Mouse (Mus musculus) forebrain, embryonic 10.5 days (tissue): ENCODE data around the gene Cntn4. TPM values are rescaled to one million over a fixed set of nuclear protein-coding genes. Genes with fewer than 3 reads are reported as not detected.

Experiments
- DNase-seq: peaks from one replicate; pipeline ENCODE4 v3.0.0-alpha.2; 2017; ENCODE audit warnings: low spot score; ENCODE audit errors: extremely low spot score
- H3K27ac ChIP-seq: fragments of 300-500 bp; sonication (generic); 2 replicates; pipeline ENCODE4 v1.5.1; 2016; ENCODE audit warnings: mild to moderate bottlenecking
- H3K27me3 ChIP-seq: fragments of 300-500 bp; sonication (generic); 2 replicates; pipeline ENCODE4 v1.6.1; 2016; ENCODE audit warnings: mild to moderate bottlenecking; ENCODE audit not compliant: poor library complexity, severe bottlenecking
- H3K36me3 ChIP-seq: fragments of 300-500 bp; sonication (generic); replicated peaks from 2 replicates; pipeline ENCODE4 v1.6.1; 2016; ENCODE audit warnings: mild to moderate bottlenecking, moderate library complexity
- H3K4me1 ChIP-seq: fragments of 300-500 bp; sonication (generic); 2 replicates; pipeline ENCODE4 v1.6.1; 2016
- H3K4me3 ChIP-seq: fragments of 300-500 bp; sonication (generic); 2 replicates; pipeline ENCODE4 v1.5.1; 2016; ENCODE audit warnings: mild to moderate bottlenecking, moderate library complexity
- H3K9me3 ChIP-seq: fragments of 300-500 bp; sonication (generic); 2 replicates; pipeline ENCODE4 v1.6.1; 2016; ENCODE audit warnings: mild to moderate bottlenecking, moderate library complexity
- WGBS: fragments of 180-500 bp; shearing (Covaris S2); methylation state at CpG from one replicate; pipeline ENCODE4 v1.1.7; 2016; 5-methylcytosine and 5-hydroxymethylcytosine counted together
- polyA plus RNA-seq: library from polyadenylated mRNA; unstranded; fragments of >200 nt; fragmentation: Nextera tagmentation; extraction: Ambion mirVana; gene quantifications from 2 replicates; pipeline ENCODE4 v1.2.1, GENCODE M21; 2016

Gene Cntn4
- polyA plus RNA-seq, 1 experiment from 2014 or later, result 0.16 TPM

- Histone ChIP-seq H3K27me3 (no peaks in the 10 kb centered on the region), H3K27ac (no peak overlapping the region), H3K4me1 (no peaks in the 10 kb centered on the region), H3K36me3 (no peaks in the 10 kb centered on the region), H3K4me3 (no peak overlapping the region), H3K9me3 (no peaks in the 10 kb centered on the region)
- WGBS, result 95% methylated on average over 2 of the region's 2 CpGs
- DNase-seq, result no peak
Measured at GRCm38 (mm10) chr6:106277139-106277538, 599.7 kb downstream of the Cntn4 start.

DNA sequence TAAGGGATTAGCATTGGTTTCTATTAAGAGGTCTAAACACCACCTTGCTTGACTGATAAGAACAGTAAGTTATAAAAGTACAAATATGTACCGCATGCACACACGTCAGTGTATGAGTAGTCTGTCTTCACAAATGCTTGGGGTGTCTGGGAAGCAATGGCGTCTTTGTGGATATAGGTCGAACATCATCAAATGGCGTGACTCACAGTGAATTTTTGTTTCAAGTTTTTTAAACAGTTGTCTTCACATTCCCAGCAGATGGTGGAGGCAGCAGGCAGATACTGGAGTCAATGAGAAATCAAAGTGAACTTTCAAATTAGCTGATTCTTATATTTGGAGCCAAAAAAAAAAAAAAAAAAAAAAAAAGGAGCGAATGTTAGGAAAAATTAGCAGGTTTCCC is 604.2 kb downstream of the Cntn4 start:
- Histone ChIP-seq H3K27me3 (no peaks in the 10 kb centered on the region), H3K4me3 (no peak overlapping the region), H3K9me3 (no peaks in the 10 kb centered on the region), H3K27ac (no peak overlapping the region), H3K4me1 (no peaks in the 10 kb centered on the region), H3K36me3 (no peaks in the 10 kb centered on the region)
- 92% methylated on average over 6 of the region's 6 CpGs for WGBS
- no peak for DNase-seq

- Histone ChIP-seq H3K36me3 (no peaks in the 10 kb centered on the region), H3K9me3 (no peaks in the 10 kb centered on the region), H3K4me3 (no peak overlapping the region), H3K4me1 (no peaks in the 10 kb centered on the region), H3K27ac (no peak overlapping the region), H3K27me3 (no peaks in the 10 kb centered on the region)
- DNase-seq, result no peak
- WGBS, result 90% methylated on average over 1 of the region's 1 CpGs
Measured at GRCm38 (mm10) chr6:106283815-106284214, 606.4 kb downstream of the Cntn4 start.

DNA sequence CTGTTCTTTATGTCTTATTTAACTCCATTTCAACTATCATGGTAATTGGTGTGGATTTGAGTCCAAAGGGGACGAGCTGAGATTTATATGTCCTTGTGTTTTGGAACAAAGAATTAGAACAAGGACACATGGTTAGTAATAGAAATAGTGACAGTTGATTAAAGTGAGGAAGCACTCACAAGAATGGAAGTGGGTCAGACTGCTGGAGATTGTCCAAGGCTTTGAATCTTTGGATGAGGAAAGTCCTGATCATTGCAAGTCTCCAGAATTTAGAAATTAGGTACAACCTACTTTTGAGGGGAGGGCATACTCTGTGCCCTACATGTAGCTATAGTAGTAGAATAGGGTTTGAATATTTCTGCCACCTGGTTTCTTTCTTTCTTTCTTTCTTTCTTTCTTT is 622.0 kb downstream of the Cntn4 start:
- H3K4me3 ChIP-seq, result no peak overlapping the region
- H3K4me1 ChIP-seq, result no peaks in the 10 kb centered on the region
- no peaks in the 10 kb centered on the region for H3K9me3 ChIP-seq
- no peak overlapping the region for H3K27ac ChIP-seq
- WGBS, result 78% methylated on average over 1 of the region's 1 CpGs
- no peaks in the 10 kb centered on the region for H3K27me3 ChIP-seq
- no peaks in the 10 kb centered on the region for H3K36me3 ChIP-seq
- DNase-seq, result no peak

DNA sequence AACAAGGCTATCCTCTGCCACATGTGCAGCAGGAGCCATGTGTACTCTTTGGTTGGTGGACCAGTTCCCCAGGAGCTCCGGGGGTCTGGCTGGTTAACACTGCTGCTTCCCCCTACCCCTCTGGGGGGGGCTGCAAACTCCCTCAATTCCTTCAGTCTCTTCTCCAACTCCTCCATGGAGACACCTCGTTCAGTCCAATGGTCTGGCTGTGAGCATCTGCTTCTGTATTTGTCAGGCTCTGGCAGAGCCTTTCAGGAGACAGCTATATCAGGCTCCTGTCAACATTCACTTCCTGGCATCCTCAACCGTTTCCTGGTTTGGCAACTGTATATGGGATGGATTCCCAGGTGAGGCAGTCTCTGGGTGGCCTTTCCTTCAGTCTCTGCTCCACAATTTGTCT is 622.7 kb downstream of the Cntn4 start:
- Histone ChIP-seq H3K4me3 (no peak overlapping the region), H3K4me1 (no peaks in the 10 kb centered on the region), H3K9me3 (no peaks in the 10 kb centered on the region), H3K27me3 (no peaks in the 10 kb centered on the region), H3K36me3 (no peaks in the 10 kb centered on the region), H3K27ac (no peak overlapping the region)
- no peak for DNase-seq
- WGBS, result 80% methylated on average over 3 of the region's 3 CpGs

GRCm38 (mm10) chr6:106302435-106302834 is 625.0 kb downstream of the Cntn4 start:
- no peaks in the 10 kb centered on the region for H3K27me3 ChIP-seq
- 77% methylated on average over 4 of the region's 4 CpGs for WGBS
- H3K9me3 ChIP-seq, result no peaks in the 10 kb centered on the region
- H3K4me1 ChIP-seq, result no peaks in the 10 kb centered on the region
- no peak for DNase-seq
- H3K36me3 ChIP-seq, result no peaks in the 10 kb centered on the region
- no peak overlapping the region for H3K27ac ChIP-seq
- no peak overlapping the region for H3K4me3 ChIP-seq

DNA sequence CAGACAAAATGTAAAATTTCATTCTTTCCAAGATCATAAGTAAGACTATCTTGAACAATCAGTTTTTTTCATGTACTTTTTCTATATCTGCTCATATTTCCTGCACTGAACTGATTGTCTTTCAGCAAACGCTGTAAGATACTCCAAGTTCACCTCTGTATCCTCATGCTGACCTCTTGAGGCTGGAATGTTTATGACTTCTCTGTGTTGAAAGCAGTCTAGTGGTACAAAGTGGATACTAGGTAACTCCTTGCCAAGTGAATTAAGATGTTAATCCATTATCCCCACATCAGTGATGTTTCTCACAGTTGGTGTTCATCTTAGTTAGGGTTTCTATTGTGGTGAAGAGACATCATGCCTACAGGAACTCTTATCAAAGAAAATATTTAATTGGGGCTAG is 651.5 kb downstream of the Cntn4 start:
- 82% methylated on average over 1 of the region's 1 CpGs for WGBS
- no peak for DNase-seq
- H3K4me1 ChIP-seq, result no peaks in the 10 kb centered on the region
- H3K27ac ChIP-seq, result no peak overlapping the region
- no peaks in the 10 kb centered on the region for H3K9me3 ChIP-seq
- H3K27me3 ChIP-seq, result no peaks in the 10 kb centered on the region
- H3K4me3 ChIP-seq, result no peak overlapping the region
- no peaks in the 10 kb centered on the region for H3K36me3 ChIP-seq

- no peak for DNase-seq
- Histone ChIP-seq H3K9me3 (no peaks in the 10 kb centered on the region), H3K4me3 (no peak overlapping the region), H3K4me1 (no peaks in the 10 kb centered on the region), H3K36me3 (no peaks in the 10 kb centered on the region), H3K27me3 (no peaks in the 10 kb centered on the region), H3K27ac (no peak overlapping the region)
- 67% methylated on average over 1 of the region's 1 CpGs for WGBS
Measured at GRCm38 (mm10) chr6:106329636-106330035, 652.2 kb downstream of the Cntn4 start.

GRCm38 (mm10) chr6:106332466-106332865 is 655.0 kb downstream of the Cntn4 start:
- H3K4me1 ChIP-seq, result peaks cover 6% of the 10 kb centered on the region
- no peak for DNase-seq
- H3K27me3 ChIP-seq, result no peaks in the 10 kb centered on the region
- no peaks in the 10 kb centered on the region for H3K36me3 ChIP-seq
- no peak overlapping the region for H3K27ac ChIP-seq
- H3K4me3 ChIP-seq, result no peak overlapping the region
- 84% methylated on average over 3 of the region's 3 CpGs for WGBS
- no peaks in the 10 kb centered on the region for H3K9me3 ChIP-seq

- H3K4me1 ChIP-seq, result peaks cover 6% of the 10 kb centered on the region
- WGBS, result 87% methylated on average over 1 of the region's 1 CpGs
- no peaks in the 10 kb centered on the region for H3K9me3 ChIP-seq
Measured at GRCm38 (mm10) chr6:106332933-106333332, 655.5 kb downstream of the Cntn4 start.

DNA sequence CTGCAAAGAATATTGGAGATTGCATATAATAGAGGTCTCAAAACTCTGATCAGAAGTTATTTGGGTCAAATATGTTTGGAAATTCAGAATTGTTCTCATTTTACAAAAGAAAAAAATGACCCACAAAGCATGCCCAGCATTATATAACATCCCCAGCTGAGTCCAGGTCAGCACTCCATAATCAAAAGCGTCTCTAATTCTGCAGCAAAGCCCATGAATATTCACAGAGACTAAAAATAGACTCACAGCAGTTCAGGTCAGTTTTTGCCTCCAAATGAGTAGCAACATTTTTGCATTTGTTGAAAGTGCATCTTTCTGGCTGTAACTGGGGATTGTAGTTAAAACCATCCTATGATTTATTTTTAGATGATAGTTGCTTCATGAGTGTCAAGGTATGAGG is 657.6 kb downstream of the Cntn4 start:
- no peak overlapping the region for H3K4me3 ChIP-seq
- no peaks in the 10 kb centered on the region for H3K36me3 ChIP-seq
- WGBS, result 60% methylated on average over 1 of the region's 1 CpGs
- H3K4me1 ChIP-seq, result peaks cover 6% of the 10 kb centered on the region
- no peaks in the 10 kb centered on the region for H3K27me3 ChIP-seq
- DNase-seq, result no peak
- no peaks in the 10 kb centered on the region for H3K9me3 ChIP-seq
- no peak overlapping the region for H3K27ac ChIP-seq

More at GRCm38 (mm10) chr6:106332933-106333332, 655.5 kb downstream of the Cntn4 start:
- no peak overlapping the region for H3K4me3 ChIP-seq
- no peak for DNase-seq
- H3K27ac ChIP-seq, result no peak overlapping the region
- no peaks in the 10 kb centered on the region for H3K27me3 ChIP-seq
- no peaks in the 10 kb centered on the region for H3K36me3 ChIP-seq

DNA sequence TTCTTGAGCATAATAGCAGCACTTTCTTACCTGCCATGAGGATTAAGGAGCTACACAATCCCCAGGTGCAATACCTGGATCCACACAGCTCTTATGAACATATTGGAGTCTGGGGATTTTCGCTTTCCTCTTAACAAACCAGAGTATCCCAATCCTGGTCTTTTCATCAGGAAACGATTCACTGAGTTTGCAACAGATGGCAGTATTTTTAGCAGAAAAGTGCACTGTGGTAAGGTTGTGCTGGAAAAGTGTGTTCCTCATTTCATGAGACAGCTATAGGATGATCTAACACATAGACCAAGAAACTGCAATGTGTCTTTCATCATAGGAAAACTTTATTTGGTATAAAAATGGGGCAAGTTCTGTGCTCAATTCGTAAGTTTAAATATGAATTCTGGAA is 659.3 kb downstream of the Cntn4 start:
- no peaks in the 10 kb centered on the region for H3K9me3 ChIP-seq
- no peak overlapping the region for H3K27ac ChIP-seq
- DNase-seq, result no peak
- peaks cover 13% of the 10 kb centered on the region for H3K4me1 ChIP-seq
- no peaks in the 10 kb centered on the region for H3K36me3 ChIP-seq
- no peaks in the 10 kb centered on the region for H3K27me3 ChIP-seq
- 88% methylated on average over 3 of the region's 3 CpGs for WGBS
- H3K4me3 ChIP-seq, result no peak overlapping the region

DNA sequence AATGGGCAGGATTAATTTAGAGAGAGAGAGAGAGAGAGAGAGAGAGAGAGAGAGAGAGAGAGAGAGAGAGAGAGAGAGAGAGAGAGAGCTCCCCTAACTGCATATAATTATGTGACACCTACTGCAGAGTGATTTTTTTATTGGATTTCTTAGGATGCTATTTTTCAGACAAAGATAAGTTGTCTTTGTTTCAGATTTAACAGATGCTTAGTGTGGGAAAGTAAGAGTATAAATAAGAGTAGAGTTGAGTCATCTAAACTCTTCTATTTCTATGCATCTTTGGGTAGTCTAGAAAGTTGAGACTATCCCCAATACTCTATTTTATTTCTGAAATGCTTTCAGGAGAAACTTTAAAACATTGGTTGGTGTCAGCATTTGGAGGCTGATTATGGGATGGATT is 660.4 kb downstream of the Cntn4 start:
- no peak for DNase-seq
- H3K27me3 ChIP-seq, result no peaks in the 10 kb centered on the region
- no peak overlapping the region for H3K4me3 ChIP-seq
- no peaks in the 10 kb centered on the region for H3K36me3 ChIP-seq
- H3K4me1 ChIP-seq, result peaks cover 17% of the 10 kb centered on the region
- H3K9me3 ChIP-seq, result no peaks in the 10 kb centered on the region
- H3K27ac ChIP-seq, result no peak overlapping the region

DNA sequence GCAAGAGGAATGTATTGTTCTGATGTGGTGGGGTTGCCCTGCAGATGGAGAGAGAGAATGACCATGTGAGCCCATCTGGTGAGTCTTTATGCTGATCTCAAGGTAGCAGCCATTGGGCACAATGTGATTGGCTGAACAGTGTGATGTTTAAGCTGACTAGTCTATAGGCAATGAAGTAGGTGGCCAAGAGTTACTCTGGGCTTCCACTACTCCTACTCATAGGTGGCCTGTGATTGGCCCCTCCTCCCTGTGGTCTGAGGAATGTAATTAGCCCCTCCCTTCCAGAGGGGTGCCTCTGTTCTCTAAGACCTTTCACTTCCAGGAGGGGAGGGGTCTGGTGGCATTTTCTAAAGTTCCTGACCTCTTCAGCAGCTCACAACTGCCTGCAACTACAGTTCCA is 663.7 kb downstream of the Cntn4 start:
- Histone ChIP-seq H3K27me3 (no peaks in the 10 kb centered on the region), H3K4me1 (peaks cover 11% of the 10 kb centered on the region), H3K36me3 (no peaks in the 10 kb centered on the region), H3K27ac (no peak overlapping the region), H3K4me3 (no peak overlapping the region), H3K9me3 (no peaks in the 10 kb centered on the region)
- DNase-seq, result no peak
